Mouse (Mus musculus) heart, adult 2 months (tissue): ENCODE results near the gene Cmtm8. TPM values are rescaled to one million over a fixed set of nuclear protein-coding genes. Genes with fewer than 3 reads are reported as not detected.

ENCODE experiments used
- DNase-seq, 2 experiments: peaks; one replicate each; pipeline ENCODE4 v3.0.0; 2021
- H3K27ac ChIP-seq: fragments of 200-600 bp; 2 replicates; pipeline ENCODE4 v1.8.1; 2022
- H3K27me3 ChIP-seq: fragments of 200-500 bp; 2 replicates; pipeline ENCODE4 v1.6.1; 2012; ENCODE audit warnings: mild to moderate bottlenecking, low read length, inconsistent platforms, mixed read lengths; ENCODE audit not compliant: control insufficient read depth, insufficient read depth
- H3K36me3 ChIP-seq: fragments of 200-500 bp; 2 replicates; pipeline ENCODE4 v1.6.1; 2012; ENCODE audit warnings: low read length, inconsistent platforms; ENCODE audit not compliant: control insufficient read depth, insufficient read depth
- H3K4me1 ChIP-seq: fragments of 200-500 bp; 2 replicates; pipeline ENCODE4 v1.6.1; 2011; ENCODE audit warnings: low read length; ENCODE audit not compliant: control insufficient read depth, insufficient read depth
- H3K4me3 ChIP-seq: fragments of 200-600 bp; 2 replicates; pipeline ENCODE4 v1.8.1; 2022
- H3K79me2 ChIP-seq: fragments of 200-500 bp; replicated peaks from 2 replicates; pipeline ENCODE4 v1.6.1; 2012; ENCODE audit warnings: mild to moderate bottlenecking, inconsistent platforms, low read length, moderate library complexity, mixed read lengths; ENCODE audit not compliant: control insufficient read depth, insufficient read depth
- H3K9ac ChIP-seq: fragments of 200-500 bp; 2 replicates; pipeline ENCODE4 v1.6.1; 2012; ENCODE audit warnings: low read depth, mild to moderate bottlenecking, control low read depth, inconsistent platforms, low read length, mixed read lengths
- CTCF ChIP-seq: fragments of 200-600 bp; IDR thresholded peaks from 2 replicates; pipeline ENCODE4 v1.8.1; 2022; ENCODE audit warnings: antibody characterized with exemption, mild to moderate bottlenecking, moderate library complexity
- EP300 ChIP-seq: fragments of 200-500 bp; IDR thresholded peaks from 2 replicates; pipeline ENCODE4 v1.6.1; 2011; ENCODE audit warnings: low read depth, low read length, control low read depth; ENCODE audit not compliant: insufficient read depth
- POLR2A ChIP-seq: fragments of 200-500 bp; IDR thresholded peaks from 2 replicates; pipeline ENCODE4 v1.6.1; 2011; ENCODE audit warnings: mild to moderate bottlenecking, low read depth, low read length, control low read depth; ENCODE audit not compliant: insufficient read depth
- WGBS: fragments of 180-500 bp; shearing (Covaris S2); methylation state at CpG from one replicate; pipeline ENCODE4 v1.1.7; 2018; 5-methylcytosine and 5-hydroxymethylcytosine counted together
- intact Hi-C: fragments of 180-260 bp; cut with DNase I; formaldehyde crosslinking; loops from one replicate; pipeline ENCODE4 v1.15.1; 2025
- long read RNA-seq: library from polyadenylated mRNA; stranded (forward); transcript quantifications from one replicate; pipeline ENCODE4 v2.0.0, GENCODE M21; 2021
- polyA plus RNA-seq: library from polyadenylated mRNA; depleted of rRNA; stranded (reverse); fragments of >200 nt; gene quantifications from 2 replicates; pipeline ENCODE4 v1.2.3, GENCODE M21; 2012; rRNA removed
- total RNA-seq, 2 experiments: library from RNA; stranded (reverse); gene quantifications; 2 replicates each; pipeline ENCODE4 v1.2.3; 2021

Cmtm8 gene
- 10 to 100 TPM; 11.5 to 11.9 TPM for total RNA-seq
- 28.7 and 39.4 TPM in 2 replicates for polyA plus RNA-seq
- long read RNA-seq, transcript Cmtm8-201 (4 exons, 1,064 nt) = major isoform, 5 of 8 reads
- long read RNA-seq, partial matches to known transcripts = 0 of 8 reads
- long read RNA-seq, other reads (novel, unspliced or antisense) = 3 of 8 reads

- DNase-seq = peak; percentile 82 to 86
- WGBS = under 1% methylated on average over 41 of the region's 43 CpGs
- Histone ChIP-seq H3K36me3 (no peaks in the 10 kb centered on the region), H3K4me3 (peak within 1 kb of the TSS; percentile 78), H3K9ac (peak within 1 kb of the TSS; percentile 77), H3K79me2 (no peaks in the 10 kb centered on the region), H3K27ac (peak within 1 kb of the TSS; percentile 87), H3K4me1 (0 out of 2 replicates have a peak, but pooled peaks cover 2% of the 10 kb centered on the region), H3K27me3 (no peaks in the 10 kb centered on the region)
- TF ChIP-seq EP300 (peak; percentile 13; the same call in 1 of the 2 replicates), CTCF (peak; percentile 51), POLR2A (peak; percentile 18; the same call in 1 of the 2 replicates)
- intact Hi-C loops = loop anchor here (2.0 to 5.0 kb wide), 2 partner anchors 39 to 63 kb away; no protein-coding TSS in a partner anchor
Observed at GRCm38 (mm10) chr9:114844017-114844662, at the start of gene Cmtm8. Gene Cmtm8, minus strand, starts transcription at chr9:114844156.

DNA sequence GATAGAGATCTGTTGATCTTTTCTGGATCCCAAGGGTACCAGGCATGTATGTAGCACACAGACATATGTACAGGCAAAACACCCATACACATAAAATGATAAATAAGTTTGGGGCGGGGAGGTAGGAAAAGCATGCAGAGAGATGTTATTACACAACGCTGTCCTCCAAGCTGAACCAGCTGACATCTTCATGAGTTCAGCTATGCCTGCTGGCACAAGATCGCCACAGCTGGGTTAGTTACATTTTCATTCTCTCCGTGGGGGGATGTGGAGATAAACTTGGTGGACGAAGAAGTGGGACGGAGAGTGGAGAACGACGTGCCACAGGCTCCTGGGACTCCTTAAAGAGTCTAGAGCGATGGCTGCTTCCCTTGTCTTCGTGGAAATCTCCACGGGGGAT, 49.0 kb upstream of the Cmtm8 start:
- Histone ChIP-seq H3K36me3 (no peaks in the 10 kb centered on the region), H3K4me1 (no peaks in the 10 kb centered on the region), H3K9ac (no peak overlapping the region), H3K79me2 (no peaks in the 10 kb centered on the region), H3K27ac (no peak overlapping the region), H3K27me3 (no peaks in the 10 kb centered on the region), H3K4me3 (no peak overlapping the region)
- TF ChIP-seq POLR2A = no peak
- no peak for TF ChIP-seq CTCF
- no peak for TF ChIP-seq EP300
- 75% methylated on average over 11 of the region's 11 CpGs for WGBS
- DNase-seq = no peak
- intact Hi-C loops = no loop called here

DNA sequence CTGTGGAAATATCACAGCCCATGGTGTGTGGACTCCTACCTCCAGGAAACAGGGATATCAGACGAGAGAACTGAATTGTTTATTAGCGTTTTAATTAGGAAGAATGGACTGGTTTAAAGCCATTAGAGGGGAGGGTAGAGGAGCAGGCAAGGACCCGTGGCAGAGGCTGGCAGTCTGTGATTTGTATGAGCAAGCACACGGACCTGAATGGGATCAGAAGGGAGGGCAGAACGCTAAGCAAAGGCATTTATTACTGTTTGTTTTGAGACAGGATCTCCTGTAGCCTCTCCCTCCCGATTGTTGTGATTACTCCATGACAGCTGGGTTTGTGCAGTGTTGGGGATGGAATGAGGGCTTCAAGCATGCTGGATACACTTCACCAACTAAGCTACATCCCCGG, 46.4 kb upstream of the Cmtm8 start:
- intact Hi-C loops = no loop called here
- TF ChIP-seq EP300 (no peak), POLR2A (no peak), CTCF (no peak)
- no peaks in the 10 kb centered on the region for H3K79me2 ChIP-seq

DNA sequence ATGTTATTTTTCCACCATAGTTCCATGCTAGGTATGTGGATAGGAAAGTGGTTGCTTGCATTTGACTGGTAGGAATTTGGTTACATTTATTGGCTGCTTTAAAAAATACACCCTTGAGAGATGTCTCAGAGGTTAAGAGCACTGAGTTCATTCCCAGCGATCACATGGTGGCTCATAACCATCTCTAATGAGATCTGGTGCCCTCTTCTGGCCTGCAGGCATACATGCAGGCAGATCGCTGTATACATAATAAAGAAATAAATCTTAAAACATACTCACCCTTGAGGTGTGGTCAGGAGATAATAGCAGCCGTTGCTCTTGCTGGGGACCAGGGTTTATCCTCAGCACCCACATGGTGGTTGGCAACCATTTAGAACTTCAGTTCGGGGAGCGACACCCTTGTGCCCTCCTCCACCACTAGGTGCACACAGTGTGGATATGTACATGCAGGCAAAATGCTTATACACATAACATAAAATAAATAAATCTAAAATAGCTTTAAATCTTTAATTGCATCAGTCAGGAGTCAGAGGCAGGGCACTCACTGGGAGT, 45.0 kb upstream of the Cmtm8 start:
- no peaks in the 10 kb centered on the region for H3K4me1 ChIP-seq
- no peak overlapping the region for H3K9ac ChIP-seq
- 92% methylated on average over 5 of the region's 5 CpGs for WGBS
- H3K4me3 ChIP-seq = no peak overlapping the region
- H3K36me3 ChIP-seq = no peaks in the 10 kb centered on the region
- no peaks in the 10 kb centered on the region for H3K79me2 ChIP-seq
- H3K27ac ChIP-seq = no peak overlapping the region
- intact Hi-C loops = loop anchor here (5.0 kb wide), 1 partner anchor 72 kb away; no protein-coding TSS in a partner anchor
- no peak for TF ChIP-seq EP300
- TF ChIP-seq CTCF = peak; percentile 47
- TF ChIP-seq POLR2A = no peak
- no peaks in the 10 kb centered on the region for H3K27me3 ChIP-seq
- no peak for DNase-seq

More for the DNA sequence above, 46.4 kb upstream of the Cmtm8 start:
- Histone ChIP-seq H3K27me3 (no peaks in the 10 kb centered on the region), H3K4me1 (no peaks in the 10 kb centered on the region), H3K27ac (no peak overlapping the region), H3K9ac (no peak overlapping the region), H3K4me3 (no peak overlapping the region), H3K36me3 (no peaks in the 10 kb centered on the region)
- 46% methylated on average over 7 of the region's 7 CpGs for WGBS
- no peak for DNase-seq

DNA sequence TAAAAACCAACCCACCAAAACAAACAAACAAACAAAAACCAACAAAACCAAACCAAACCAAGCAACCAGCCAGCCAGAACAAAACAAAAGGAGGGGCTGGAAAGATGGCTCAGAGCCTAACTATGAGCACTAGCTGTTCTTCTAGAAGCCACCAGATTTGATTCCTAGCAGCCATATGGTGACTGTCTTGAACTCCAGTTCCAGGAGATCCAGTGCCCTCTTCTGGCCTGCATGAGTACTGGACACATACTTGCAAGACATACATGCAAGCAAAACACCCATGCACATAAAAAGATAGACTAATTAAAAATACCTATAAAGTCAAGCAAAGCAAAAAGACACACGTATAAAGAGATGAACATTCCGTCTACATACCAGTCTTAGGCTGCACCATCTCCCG, 43.7 kb upstream of the Cmtm8 start:
- H3K79me2 ChIP-seq = no peaks in the 10 kb centered on the region
- H3K9ac ChIP-seq = no peak overlapping the region
- peak in 1 of 2 experiments; percentile 18 for DNase-seq
- H3K36me3 ChIP-seq = no peaks in the 10 kb centered on the region
- no peak overlapping the region for H3K4me3 ChIP-seq
- H3K4me1 ChIP-seq = no peaks in the 10 kb centered on the region
- WGBS = 93% methylated on average over 3 of the region's 3 CpGs
- TF ChIP-seq POLR2A = no peak
- no peak for TF ChIP-seq EP300
- peak; percentile 75 for TF ChIP-seq CTCF
- H3K27ac ChIP-seq = no peak overlapping the region
- no peaks in the 10 kb centered on the region for H3K27me3 ChIP-seq
- intact Hi-C loops = loop anchor here (1.0 to 5.0 kb wide), 2 partner anchors 70 to 89 kb away; no protein-coding TSS in a partner anchor
